Mouse (Mus musculus) heart, embryonic 16.5 days (tissue): ENCODE results near the gene Esf1. TPM values are rescaled to one million over a fixed set of nuclear protein-coding genes. Genes with fewer than 3 reads are reported as not detected.

Experiments
- ATAC-seq: fragments of 200-750 bp; cut with Nextera tagmentation; replicated peaks from 2 replicates; pipeline ENCODE4 v1.8.0; 2017; ENCODE audit warnings: moderate number of reproducible peaks; ENCODE audit not compliant: insufficient read depth, low FRiP score; ENCODE audit errors: extremely low read depth
- H3K27ac ChIP-seq: fragments of 300-500 bp; sonication (generic); 2 replicates; pipeline ENCODE4 v1.5.1; 2014; ENCODE audit warnings: mild to moderate bottlenecking, low read length, control low read depth, moderate library complexity
- H3K27me3 ChIP-seq: fragments of 300-500 bp; sonication (generic); 2 replicates; pipeline ENCODE4 v1.6.1; 2014; ENCODE audit warnings: low read length, mixed read lengths; ENCODE audit not compliant: control insufficient read depth, insufficient read depth
- H3K36me3 ChIP-seq: fragments of 300-500 bp; sonication (generic); 2 replicates; pipeline ENCODE4 v1.6.1; 2014; ENCODE audit not compliant: control insufficient read depth, insufficient read depth
- H3K4me1 ChIP-seq: fragments of 300-500 bp; sonication (generic); 2 replicates; pipeline ENCODE4 v1.6.1; 2014; ENCODE audit warnings: low read length, mixed read lengths; ENCODE audit not compliant: control insufficient read depth, insufficient read depth
- H3K4me2 ChIP-seq: fragments of 300-500 bp; sonication (generic); 2 replicates; pipeline ENCODE4 v1.6.1; 2014; ENCODE audit warnings: low read depth, mild to moderate bottlenecking, control low read depth, low read length
- H3K4me3 ChIP-seq: fragments of 300-500 bp; sonication (generic); 2 replicates; pipeline ENCODE4 v1.5.1; 2014; ENCODE audit warnings: mild to moderate bottlenecking, control low read depth, low read length
- H3K9ac ChIP-seq: fragments of 300-500 bp; sonication (generic); 2 replicates; pipeline ENCODE4 v1.6.1; 2014; ENCODE audit warnings: low read length, control low read depth
- H3K9me3 ChIP-seq: fragments of 300-500 bp; sonication (generic); replicated peaks from 2 replicates; pipeline ENCODE4 v1.6.1; 2016; ENCODE audit warnings: low read length; ENCODE audit not compliant: control insufficient read depth
- WGBS: fragments of 180-500 bp; shearing (Covaris S2); extraction: QIAGEN DNeasy Blood & Tissue Kit; methylation state at CpG from one replicate; pipeline ENCODE4 v1.1.7; 2014; 5-methylcytosine and 5-hydroxymethylcytosine counted together
- polyA plus RNA-seq: library from polyadenylated mRNA; unstranded; fragments of >200 nt; fragmentation: Nextera tagmentation; extraction: Ambion mirVana; gene quantifications from 2 replicates; pipeline ENCODE4 v1.2.1, GENCODE M21; 2015

The Esf1 gene
- polyA plus RNA-seq, 1 experiment from 2014 or later: 16.3 TPM

GRCm38 (mm10) chr2:140078600-140079280, 91.6 kb downstream of the Esf1 start:
- 45% methylated on average over 6 of the region's 6 CpGs for WGBS
- H3K9me3 ChIP-seq: no peaks in the 10 kb centered on the region
- no peak overlapping the region for H3K4me2 ChIP-seq
- no peaks in the 10 kb centered on the region for H3K27me3 ChIP-seq
- no peak overlapping the region for H3K4me3 ChIP-seq
- H3K9ac ChIP-seq: no peak overlapping the region
- ATAC-seq: no peak
- no peaks in the 10 kb centered on the region for H3K4me1 ChIP-seq
- H3K36me3 ChIP-seq: no peaks in the 10 kb centered on the region
- no peak overlapping the region for H3K27ac ChIP-seq

DNA sequence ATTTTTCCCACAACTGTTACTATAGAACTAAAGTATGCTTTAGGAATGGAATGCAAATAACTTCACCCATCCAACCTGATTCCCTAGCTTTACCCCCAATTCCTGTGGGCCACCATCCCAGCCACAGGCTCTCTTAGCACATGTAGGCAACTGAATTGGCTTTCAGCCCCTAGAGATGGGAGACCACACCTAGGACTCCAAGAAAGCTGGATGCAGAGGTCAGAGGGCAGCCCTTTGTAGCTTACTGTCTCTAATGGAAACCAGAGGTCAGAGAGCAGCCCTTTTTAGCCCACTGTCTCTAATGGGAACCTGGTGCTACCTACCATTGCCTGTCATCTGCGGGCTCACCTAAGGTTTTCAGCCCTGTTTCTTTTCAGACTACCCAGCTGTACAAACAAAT, 92.9 kb downstream of the Esf1 start:
- no peak for ATAC-seq
- no peaks in the 10 kb centered on the region for H3K9me3 ChIP-seq
- H3K36me3 ChIP-seq: no peaks in the 10 kb centered on the region
- H3K4me1 ChIP-seq: no peaks in the 10 kb centered on the region
- no peak overlapping the region for H3K4me2 ChIP-seq
- H3K27ac ChIP-seq: no peak overlapping the region
- H3K27me3 ChIP-seq: no peaks in the 10 kb centered on the region
- H3K9ac ChIP-seq: no peak overlapping the region
- WGBS: 36% methylated on average over 1 of the region's 1 CpGs
- no peak overlapping the region for H3K4me3 ChIP-seq

DNA sequence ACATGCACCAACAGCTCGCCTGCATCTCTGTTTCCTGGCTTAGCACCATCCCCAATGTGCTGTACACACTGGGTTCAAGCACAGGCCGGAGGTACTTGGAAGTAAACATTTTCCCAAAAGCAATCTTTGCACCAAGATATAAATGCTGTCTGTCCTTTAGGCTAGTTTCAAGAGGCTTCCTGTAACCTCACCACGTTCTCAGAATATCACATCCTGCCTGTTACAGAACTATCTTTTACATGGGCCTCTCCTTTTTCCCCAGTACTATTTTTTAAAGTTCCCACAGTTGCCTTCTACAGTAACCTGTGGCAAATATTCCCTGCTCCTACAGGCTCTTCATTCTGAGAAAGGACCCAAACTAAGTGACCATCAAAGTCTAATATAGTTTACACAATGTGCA, 95.2 kb downstream of the Esf1 start:
- H3K36me3 ChIP-seq: no peaks in the 10 kb centered on the region
- WGBS: 62% methylated on average over 3 of the region's 3 CpGs
- no peak overlapping the region for H3K4me3 ChIP-seq
- no peak overlapping the region for H3K9ac ChIP-seq
- H3K4me2 ChIP-seq: no peak overlapping the region
- H3K4me1 ChIP-seq: no peaks in the 10 kb centered on the region
- H3K27me3 ChIP-seq: no peaks in the 10 kb centered on the region
- no peak overlapping the region for H3K27ac ChIP-seq
- ATAC-seq: no peak
- H3K9me3 ChIP-seq: no peaks in the 10 kb centered on the region

Other genes starting within 250 kb of the Esf1 start
- 13.0 and 18.5 TPM in 2 replicates for gene Tasp1, start 103.8 kb downstream of the Esf1 start, polyA plus RNA-seq
- gene Gm17374, start 18.5 kb downstream of the Esf1 start, polyA plus RNA-seq: not detected in 2 replicates
- gene Ndufaf5, start 85 bp upstream of the Esf1 start, polyA plus RNA-seq: 38.6 TPM in 2 replicates
- not detected in 2 replicates for gene Sel1l2, start 219.1 kb upstream of the Esf1 start, polyA plus RNA-seq
- 23.2 and 23.6 TPM in 2 replicates for gene Macrod2, start 224.7 kb upstream of the Esf1 start, polyA plus RNA-seq